Mouse (Mus musculus) liver, embryonic 15.5 days (tissue): ENCODE measurements around the gene Mier2. TPM values are rescaled to one million over a fixed set of nuclear protein-coding genes. Genes with fewer than 3 reads are reported as not detected.
A peak's percentile ranks its signal among the peaks of the same experiment; 100 is the strongest.

Source experiments
- ATAC-seq: fragments of 200-750 bp; cut with Nextera tagmentation; 2 replicates; pipeline ENCODE4 v1.8.0; 2017; ENCODE audit warnings: moderate number of reproducible peaks, mild to moderate bottlenecking, moderate library complexity; ENCODE audit not compliant: insufficient read depth
- H3K27ac ChIP-seq: fragments of 300-500 bp; sonication (generic); replicated peaks from 2 replicates; pipeline ENCODE4 v1.5.1; 2015; ENCODE audit warnings: mild to moderate bottlenecking, inconsistent platforms
- H3K27me3 ChIP-seq: fragments of 300-500 bp; sonication (generic); 2 replicates; pipeline ENCODE4 v1.6.1; 2015; ENCODE audit warnings: mild to moderate bottlenecking, inconsistent platforms
- H3K36me3 ChIP-seq: fragments of 300-500 bp; sonication (generic); replicated peaks from 2 replicates; pipeline ENCODE4 v1.6.1; 2015; ENCODE audit warnings: moderate library complexity, mild to moderate bottlenecking, inconsistent platforms
- H3K4me1 ChIP-seq: fragments of 300-500 bp; sonication (generic); replicated peaks from 2 replicates; pipeline ENCODE4 v1.6.1; 2015; ENCODE audit warnings: inconsistent platforms
- H3K4me2 ChIP-seq: fragments of 300-500 bp; sonication (generic); 2 replicates; pipeline ENCODE4 v1.6.1; 2015; ENCODE audit warnings: moderate library complexity, mild to moderate bottlenecking, inconsistent platforms
- H3K4me3 ChIP-seq: fragments of 300-500 bp; sonication (generic); replicated peaks from 2 replicates; pipeline ENCODE4 v1.5.1; 2015; ENCODE audit warnings: mild to moderate bottlenecking, inconsistent platforms
- H3K9ac ChIP-seq: fragments of 300-500 bp; sonication (generic); 2 replicates; pipeline ENCODE4 v1.6.1; 2015; ENCODE audit warnings: moderate library complexity, mild to moderate bottlenecking, inconsistent platforms
- H3K9me3 ChIP-seq: fragments of 300-500 bp; sonication (generic); replicated peaks from 2 replicates; pipeline ENCODE4 v1.6.1; 2016; ENCODE audit warnings: inconsistent platforms
- WGBS: fragments of 180-500 bp; shearing (Covaris S2); methylation state at CpG from one replicate; pipeline ENCODE4 v1.1.7; 2015; ENCODE audit warnings: mixed read lengths; ENCODE audit not compliant: insufficient replicate concordance; 5-methylcytosine and 5-hydroxymethylcytosine counted together
- polyA plus RNA-seq: library from polyadenylated mRNA; unstranded; fragments of >200 nt; fragmentation: Nextera tagmentation; extraction: Ambion mirVana; gene quantifications from 2 replicates; pipeline ENCODE4 v1.2.1, GENCODE M21; 2015

The Mier2 gene
- polyA plus RNA-seq, 1 experiment from 2014 or later: 9.9 TPM

GRCm38 (mm10) chr10:79550366-79550765 lies 4.6 kb downstream of the Mier2 start:
- Histone ChIP-seq H3K27ac (no peak overlapping the region), H3K36me3 (peaks cover 39% of the 10 kb centered on the region), H3K4me1 (peaks cover 27% of the 10 kb centered on the region), H3K9me3 (no peaks in the 10 kb centered on the region), H3K4me3 (no peak overlapping the region), H3K4me2 (no peak overlapping the region), H3K27me3 (peaks cover 4% of the 10 kb centered on the region), H3K9ac (no peak overlapping the region)
- ATAC-seq: no peak
- 65% methylated on average over 9 of the region's 9 CpGs for WGBS

GRCm38 (mm10) chr10:79548971-79549723 lies 5.9 kb downstream of the Mier2 start:
- Histone ChIP-seq H3K4me3 (no peak overlapping the region), H3K4me1 (peaks cover 24% of the 10 kb centered on the region), H3K9ac (no peak overlapping the region), H3K27me3 (no peaks in the 10 kb centered on the region), H3K9me3 (no peaks in the 10 kb centered on the region), H3K27ac (no peak overlapping the region), H3K4me2 (no peak overlapping the region), H3K36me3 (peaks cover 51% of the 10 kb centered on the region)
- WGBS: 85% methylated on average over 18 of the region's 18 CpGs
- ATAC-seq: no peak

DNA sequence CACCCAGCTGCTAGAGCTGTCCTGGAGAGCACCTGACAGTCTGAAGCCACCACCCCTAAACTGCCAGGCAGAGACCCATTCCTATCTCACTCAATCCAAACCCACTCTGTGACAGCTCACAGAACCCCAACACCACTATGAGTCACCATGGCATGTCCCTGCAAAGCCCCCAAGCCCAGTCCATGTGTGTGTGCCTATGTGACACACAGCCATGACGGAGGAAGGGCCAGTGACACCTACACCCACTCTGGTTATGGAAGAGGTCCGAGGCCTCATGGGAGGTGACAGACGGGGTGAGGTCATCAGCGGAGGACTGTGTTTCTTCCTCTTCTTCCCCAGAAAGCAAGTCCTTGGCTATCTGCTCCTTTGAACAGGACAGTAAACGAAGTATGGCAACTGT lies 6.5 kb downstream of the Mier2 start:
- WGBS: 76% methylated on average over 5 of the region's 5 CpGs
- Histone ChIP-seq H3K9ac (no peak overlapping the region), H3K4me3 (no peak overlapping the region), H3K27me3 (no peaks in the 10 kb centered on the region), H3K27ac (no peak overlapping the region), H3K4me2 (no peak overlapping the region), H3K4me1 (peaks cover 18% of the 10 kb centered on the region), H3K36me3 (peaks cover 57% of the 10 kb centered on the region), H3K9me3 (no peaks in the 10 kb centered on the region)
- ATAC-seq: no peak

- Histone ChIP-seq H3K27ac (no peak overlapping the region), H3K9ac (no peak overlapping the region), H3K36me3 (peaks cover 59% of the 10 kb centered on the region), H3K4me3 (no peak overlapping the region), H3K4me2 (no peak overlapping the region), H3K9me3 (no peaks in the 10 kb centered on the region), H3K4me1 (peaks cover 8% of the 10 kb centered on the region), H3K27me3 (no peaks in the 10 kb centered on the region)
- no peak for ATAC-seq
- 70% methylated on average over 5 of the region's 5 CpGs for WGBS
These were observed 7.8 kb downstream of the Mier2 start for GRCm38 (mm10) chr10:79547148-79547675.

GRCm38 (mm10) chr10:79546483-79546882 lies 8.5 kb downstream of the Mier2 start:
- H3K27me3 ChIP-seq: no peaks in the 10 kb centered on the region
- H3K27ac ChIP-seq: no peak overlapping the region
- H3K4me1 ChIP-seq: 0 out of 2 replicates have a peak, but pooled peaks cover 7% of the 10 kb centered on the region
- H3K9ac ChIP-seq: no peak overlapping the region
- H3K9me3 ChIP-seq: no peaks in the 10 kb centered on the region
- no peak overlapping the region for H3K4me3 ChIP-seq
- H3K36me3 ChIP-seq: peaks cover 66% of the 10 kb centered on the region
- WGBS: 80% methylated on average over 11 of the region's 11 CpGs
- H3K4me2 ChIP-seq: no peak overlapping the region
- no peak for ATAC-seq

GRCm38 (mm10) chr10:79545891-79546290 lies 9.1 kb downstream of the Mier2 start:
- ATAC-seq: no peak
- WGBS: 76% methylated on average over 12 of the region's 12 CpGs

GRCm38 (mm10) chr10:79544631-79545030 lies 10.4 kb downstream of the Mier2 start:
- 87% methylated on average over 5 of the region's 5 CpGs for WGBS
- Histone ChIP-seq H3K27ac (no peak overlapping the region), H3K9me3 (no peaks in the 10 kb centered on the region), H3K9ac (no peak overlapping the region), H3K36me3 (peaks cover 80% of the 10 kb centered on the region), H3K4me3 (no peak overlapping the region), H3K4me1 (0 out of 2 replicates have a peak, but pooled peaks cover 7% of the 10 kb centered on the region), H3K4me2 (no peak overlapping the region), H3K27me3 (no peaks in the 10 kb centered on the region)
- ATAC-seq: no peak

More at GRCm38 (mm10) chr10:79545891-79546290, 9.1 kb downstream of the Mier2 start:
- Histone ChIP-seq H3K4me3 (no peak overlapping the region), H3K27ac (no peak overlapping the region), H3K4me1 (0 out of 2 replicates have a peak, but pooled peaks cover 7% of the 10 kb centered on the region), H3K9me3 (no peaks in the 10 kb centered on the region), H3K27me3 (no peaks in the 10 kb centered on the region), H3K9ac (no peak overlapping the region), H3K4me2 (no peak overlapping the region), H3K36me3 (peaks cover 72% of the 10 kb centered on the region)

GRCm38 (mm10) chr10:79543884-79544597 lies 11.0 kb downstream of the Mier2 start:
- peak; percentile 25; the same call in 1 of the 2 replicates for ATAC-seq
- H3K27me3 ChIP-seq: no peaks in the 10 kb centered on the region
- H3K4me2 ChIP-seq: no peak overlapping the region
- H3K36me3 ChIP-seq: peaks cover 74% of the 10 kb centered on the region
- H3K9ac ChIP-seq: no peak overlapping the region
- H3K27ac ChIP-seq: no peak overlapping the region
- no peaks in the 10 kb centered on the region for H3K9me3 ChIP-seq
- no peak overlapping the region for H3K4me3 ChIP-seq
- 66% methylated on average over 9 of the region's 9 CpGs for WGBS
- 0 out of 2 replicates have a peak, but pooled peaks cover 7% of the 10 kb centered on the region for H3K4me1 ChIP-seq

DNA sequence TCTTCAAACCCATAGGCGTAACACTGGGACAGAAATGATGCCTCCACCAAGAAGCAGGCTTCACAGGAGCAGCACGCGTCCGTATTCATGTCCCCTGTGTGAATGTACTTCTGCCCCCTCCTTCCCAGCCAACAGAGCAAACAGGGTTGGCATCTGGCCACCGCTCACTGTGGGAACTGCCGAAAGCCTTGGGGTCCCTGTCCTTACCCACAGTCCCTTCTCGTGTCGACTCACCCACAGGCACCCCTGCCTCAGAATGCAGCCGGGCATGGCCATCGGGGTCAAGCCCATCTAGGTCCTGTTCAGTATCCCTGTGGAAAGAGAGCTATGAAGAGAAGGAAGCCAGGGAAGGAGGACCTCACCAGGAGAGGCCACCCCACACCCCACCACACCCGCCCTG lies 12.8 kb downstream of the Mier2 start:
- H3K9ac ChIP-seq: no peak overlapping the region
- H3K9me3 ChIP-seq: no peaks in the 10 kb centered on the region
- 84% methylated on average over 11 of the region's 11 CpGs for WGBS
- ATAC-seq: no peak
- no peak overlapping the region for H3K4me2 ChIP-seq
- 0 out of 2 replicates have a peak, but pooled peaks cover 7% of the 10 kb centered on the region for H3K4me1 ChIP-seq
- no peak overlapping the region for H3K27ac ChIP-seq
- H3K27me3 ChIP-seq: no peaks in the 10 kb centered on the region
- H3K36me3 ChIP-seq: peaks cover 56% of the 10 kb centered on the region
- no peak overlapping the region for H3K4me3 ChIP-seq

DNA sequence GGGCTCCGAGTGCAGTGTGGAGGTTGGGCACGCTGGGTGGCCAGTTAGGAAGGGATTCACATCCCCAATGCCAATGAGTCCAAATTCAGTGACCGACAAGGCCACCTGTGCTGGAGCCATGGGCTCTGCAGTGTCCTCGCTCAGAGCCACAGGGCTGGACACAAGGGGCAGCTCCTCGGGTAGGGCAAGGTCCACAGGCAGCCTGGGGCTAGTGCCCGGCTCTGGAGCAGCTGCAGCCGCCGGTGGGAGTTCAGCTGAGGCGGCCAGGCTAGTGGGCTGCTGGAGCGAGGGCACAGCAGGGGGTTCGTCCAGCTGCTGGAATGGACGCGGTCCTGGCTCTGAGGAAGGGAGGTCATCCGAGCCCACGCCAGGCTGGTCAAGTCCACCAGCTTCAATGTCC lies 13.5 kb downstream of the Mier2 start:
- H3K9ac ChIP-seq: no peak overlapping the region
- no peaks in the 10 kb centered on the region for H3K9me3 ChIP-seq
- H3K27me3 ChIP-seq: no peaks in the 10 kb centered on the region
- no peak overlapping the region for H3K27ac ChIP-seq
- no peak overlapping the region for H3K4me2 ChIP-seq
- ATAC-seq: no peak
- 74% methylated on average over 15 of the region's 15 CpGs for WGBS
- H3K4me1 ChIP-seq: 0 out of 2 replicates have a peak, but pooled peaks cover 7% of the 10 kb centered on the region
- H3K4me3 ChIP-seq: no peak overlapping the region
- peaks cover 49% of the 10 kb centered on the region for H3K36me3 ChIP-seq

GRCm38 (mm10) chr10:79540746-79541145 lies 14.3 kb downstream of the Mier2 start:
- Histone ChIP-seq H3K27me3 (peaks cover 5% of the 10 kb centered on the region; the same call in 1 of the 2 replicates), H3K9me3 (no peaks in the 10 kb centered on the region), H3K4me2 (no peak overlapping the region), H3K4me1 (0 out of 2 replicates have a peak, but pooled peaks cover 7% of the 10 kb centered on the region), H3K4me3 (no peak overlapping the region), H3K9ac (no peak overlapping the region), H3K27ac (no peak overlapping the region), H3K36me3 (peaks cover 44% of the 10 kb centered on the region)
- ATAC-seq: no peak
- WGBS: 81% methylated on average over 11 of the region's 11 CpGs
